Mouse (Mus musculus) ES-E14 (cell line): ENCODE measurements around the gene Gdf15.

Experiments used
- MAFK ChIP-seq: IDR thresholded peaks from 2 replicates; pipeline ENCODE4 v1.6.1; 2014; ENCODE audit warnings: mild to moderate bottlenecking, low read depth, low read length, inconsistent platforms; ENCODE audit not compliant: insufficient read depth
- ZC3H11A ChIP-seq: IDR thresholded peaks from 2 replicates; pipeline ENCODE4 v1.6.1; 2012; ENCODE audit warnings: low read depth, mild to moderate bottlenecking, inconsistent platforms, low read length, borderline replicate concordance
- ZNF384 ChIP-seq: IDR thresholded peaks from 2 replicates; pipeline ENCODE4 v1.6.1; 2012; ENCODE audit warnings: low read depth, low read length, inconsistent platforms

- TF ChIP-seq ZC3H11A (no peak), MAFK (no peak), ZNF384 (no peak)
Observed at GRCm38 (mm10) chr8:70679404-70679803, 47.1 kb upstream of the Gdf15 start.
